Mouse (Mus musculus) monocyte, adult 2 months (primary cell): ENCODE measurements around the gene Xpo4.

Experiments
- DNase-seq, 2 experiments: peaks; one replicate each; pipeline ENCODE4 v3.0.0; 2022; ENCODE audit warnings: low spot score in 2 of 2, low read depth in 1 of 2

Xpo4 gene

DNA sequence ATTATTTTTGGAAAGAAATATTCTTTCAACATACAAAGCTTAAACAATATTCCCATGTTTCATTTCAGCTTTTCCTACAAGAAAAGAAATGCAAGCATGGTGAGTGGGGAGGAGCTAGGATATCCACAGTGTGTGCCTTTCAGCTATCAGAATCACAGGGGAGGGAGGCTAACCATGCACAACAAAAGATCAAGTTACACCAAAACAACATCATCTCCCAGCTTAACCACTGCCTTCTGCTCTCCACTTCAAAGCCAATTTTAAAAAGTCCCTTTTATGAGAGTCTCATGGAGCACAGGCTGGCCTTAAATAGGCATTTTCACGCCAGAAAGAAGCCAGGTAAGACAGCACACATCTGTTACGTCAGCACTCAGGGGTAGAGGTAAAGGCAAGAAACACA lies 54.2 kb downstream of the Xpo4 start:
- DNase-seq = no peak

DNA sequence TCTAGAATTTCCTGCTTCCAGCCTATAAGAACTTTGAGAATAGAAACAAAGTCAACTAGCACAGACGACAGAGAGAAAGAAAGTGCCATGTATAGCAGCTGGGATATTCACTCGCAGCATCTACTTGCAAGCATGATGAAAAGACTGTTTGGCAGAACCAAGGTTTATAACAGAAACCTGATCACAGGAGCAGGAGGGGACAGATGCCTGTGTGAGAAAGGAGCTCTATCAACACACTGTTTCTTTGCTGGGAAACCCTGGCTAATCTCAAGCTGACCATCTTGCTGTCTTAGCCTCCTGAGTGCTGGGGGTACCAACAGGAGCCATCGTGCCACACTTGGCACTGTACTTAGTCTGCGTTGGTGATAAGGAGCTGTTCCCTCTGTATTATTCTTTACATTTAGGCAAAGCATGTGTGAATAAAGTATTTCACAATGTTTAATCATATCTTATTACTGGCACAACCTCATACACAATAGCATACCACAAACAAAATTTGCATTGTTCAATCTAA lies 55.4 kb downstream of the Xpo4 start:
- no peak for DNase-seq

DNA sequence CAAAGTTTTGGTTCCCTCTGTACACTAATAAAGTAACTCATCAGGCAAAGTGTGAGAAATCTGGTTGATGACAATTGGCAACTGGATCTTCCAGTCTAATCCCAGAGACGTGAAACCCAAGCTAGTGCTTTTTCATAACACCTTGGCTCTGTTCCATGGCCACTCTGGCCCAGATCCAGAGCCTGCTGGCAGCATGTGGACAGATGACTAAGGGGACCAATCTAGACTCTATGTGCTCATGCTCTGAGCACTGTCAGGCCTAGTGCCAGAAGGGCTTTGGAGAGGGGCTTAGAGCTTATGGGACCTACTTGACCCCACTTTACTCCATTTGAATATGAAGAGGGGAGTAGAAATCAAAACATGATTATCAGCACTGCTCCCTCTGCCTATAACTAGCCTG lies 57.7 kb downstream of the Xpo4 start:
- DNase-seq = no peak

- DNase-seq = no peak
Observed at GRCm38 (mm10) chr14:57606663-57607365, 58.4 kb downstream of the Xpo4 start.

- no peak for DNase-seq
Observed at GRCm38 (mm10) chr14:57593279-57593678, 72.0 kb downstream of the Xpo4 start.

GRCm38 (mm10) chr14:57591830-57592229 lies 73.4 kb downstream of the Xpo4 start:
- DNase-seq = no peak

DNA sequence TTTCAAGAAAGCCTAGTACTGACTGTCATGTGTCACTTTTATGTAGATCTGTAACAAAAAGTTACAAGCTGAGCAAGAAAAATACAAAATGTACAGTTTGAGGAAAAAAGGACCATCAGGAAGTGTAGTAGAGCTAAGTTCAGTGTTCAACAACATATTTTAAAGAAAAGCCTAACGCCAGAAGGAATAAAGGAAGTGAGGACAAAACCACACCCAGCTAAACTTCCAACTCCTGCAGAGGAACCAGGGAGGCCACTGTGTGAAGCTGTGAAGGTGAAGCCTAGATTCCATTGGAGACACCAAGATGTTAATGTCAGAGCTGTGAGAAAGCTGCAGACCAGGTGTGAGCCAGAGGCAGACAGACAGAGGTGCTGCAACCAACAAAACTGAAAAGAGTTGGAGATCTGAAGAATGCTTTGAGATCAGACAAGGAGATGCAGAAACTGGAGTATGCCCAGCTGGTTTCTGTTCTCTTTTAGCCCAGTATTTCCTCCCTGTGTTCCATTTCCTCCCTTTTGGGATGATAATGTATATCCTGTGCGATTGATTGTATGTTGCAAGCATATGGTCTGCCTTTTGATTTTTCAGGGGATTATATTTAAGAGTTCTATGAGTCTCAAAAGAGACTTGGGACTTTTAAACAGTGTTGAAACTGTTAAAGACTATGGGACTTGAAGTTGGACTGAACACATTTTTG lies 88.7 kb downstream of the Xpo4 start:
- DNase-seq = no peak

GRCm38 (mm10) chr14:57574792-57575587 lies 90.2 kb downstream of the Xpo4 start:
- DNase-seq = no peak

DNA sequence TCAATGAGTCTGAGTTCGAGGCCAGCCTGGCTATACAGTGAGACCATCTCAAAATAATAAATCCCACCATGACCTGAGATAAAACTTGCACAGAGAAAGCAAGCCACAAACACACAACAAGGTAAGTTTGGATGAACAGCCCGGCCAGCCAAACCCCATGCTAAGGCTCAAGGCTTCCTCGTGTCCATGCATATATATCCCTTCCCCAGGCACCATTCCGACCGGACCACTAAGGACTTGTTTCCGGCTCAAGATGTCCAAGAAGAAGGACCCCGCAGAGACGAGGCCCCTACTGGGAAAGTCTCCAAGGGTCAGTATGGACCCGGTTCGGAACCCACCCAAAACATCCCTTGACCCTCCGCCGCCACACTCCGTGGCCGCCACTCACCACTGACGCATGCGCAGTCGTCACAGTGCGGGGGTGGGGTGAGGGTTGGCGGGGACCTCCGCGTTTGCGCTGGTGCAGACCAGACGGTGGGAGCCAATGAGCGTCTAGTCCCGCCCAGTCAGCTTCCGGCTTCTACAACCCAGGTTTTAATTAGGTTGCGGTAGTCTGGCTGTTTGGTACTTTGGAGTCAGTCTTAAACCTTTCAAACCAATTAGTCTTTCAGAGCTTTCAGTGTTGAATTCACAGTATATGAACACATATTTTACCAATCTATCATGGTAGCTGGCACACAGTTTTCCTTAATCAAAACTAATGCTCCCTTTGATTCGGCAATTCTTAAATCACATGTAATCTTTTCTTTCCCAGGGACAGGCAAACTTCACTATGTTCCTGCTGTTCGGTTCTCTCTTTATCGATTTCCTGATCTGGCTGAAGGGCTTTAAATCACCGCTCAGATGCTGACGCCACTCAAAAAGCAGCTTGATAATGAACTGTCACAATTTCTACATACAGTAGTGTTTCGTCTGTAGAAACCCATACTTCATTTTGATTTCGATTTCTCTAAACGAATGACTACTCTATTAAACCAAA lies 93.8 kb downstream of the Xpo4 start, which contains the start of gene Eef1akmt1:
Gene Eef1akmt1, minus strand, starts transcription at position 458 of the 979 bp plus-strand sequence.
- DNase-seq = peak; percentile 82 to 87

GRCm38 (mm10) chr14:57565626-57566025 lies 99.6 kb downstream of the Xpo4 start:
- DNase-seq = no peak

GRCm38 (mm10) chr14:57556922-57557321 lies 108.3 kb downstream of the Xpo4 start:
- DNase-seq = no peak

- no peak for DNase-seq
Observed at GRCm38 (mm10) chr14:57555471-57556070, 109.7 kb downstream of the Xpo4 start.

DNA sequence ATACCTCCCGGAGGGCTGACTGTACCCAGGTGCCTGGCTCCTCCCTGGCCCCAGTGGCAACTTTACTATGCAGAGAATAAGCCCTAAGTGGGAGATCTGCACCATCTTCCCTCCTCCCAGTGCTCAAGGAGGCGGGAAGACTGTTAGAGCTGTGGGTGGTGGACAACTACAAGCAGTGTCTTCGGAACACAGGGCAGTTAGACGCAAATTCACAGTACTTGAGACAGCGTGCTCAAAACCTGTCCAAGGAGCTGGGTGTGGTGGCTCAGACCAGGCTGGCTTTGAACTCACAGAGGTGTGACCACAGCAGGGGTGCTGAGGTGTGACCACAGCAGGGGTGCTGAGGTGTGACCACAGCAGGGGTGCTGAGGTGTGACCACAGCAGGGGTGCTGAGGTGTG lies 110.8 kb downstream of the Xpo4 start:
- no peak for DNase-seq

- no peak for DNase-seq
Observed at GRCm38 (mm10) chr14:57552945-57553344, 112.3 kb downstream of the Xpo4 start.

DNA sequence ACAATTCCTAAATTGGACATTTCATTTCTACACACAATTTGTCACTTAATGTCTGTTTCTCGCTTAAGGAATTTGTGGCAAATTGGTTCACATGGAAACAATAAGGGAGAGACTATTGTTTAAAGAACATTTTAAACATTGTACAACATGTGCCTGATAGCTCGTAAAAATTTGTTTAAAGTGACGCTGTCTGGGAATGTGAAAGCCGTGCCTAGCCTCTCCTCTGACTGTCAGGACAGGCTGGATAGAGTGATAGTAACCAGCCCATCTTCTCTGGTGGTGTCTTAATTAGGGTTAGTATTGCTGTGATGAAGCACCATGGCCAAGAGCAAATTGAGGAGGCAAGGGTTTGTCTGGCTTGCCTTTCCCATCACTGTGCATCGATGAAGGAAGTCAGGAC lies 118.2 kb downstream of the Xpo4 start:
- DNase-seq = no peak

GRCm38 (mm10) chr14:57546557-57547021 lies 118.6 kb downstream of the Xpo4 start:
- no peak for DNase-seq

GRCm38 (mm10) chr14:57546131-57546530 lies 119.1 kb downstream of the Xpo4 start:
- DNase-seq = no peak

- no peak for DNase-seq
Observed at GRCm38 (mm10) chr14:57545526-57545925, 119.7 kb downstream of the Xpo4 start.

GRCm38 (mm10) chr14:57543420-57544039 lies 121.7 kb downstream of the Xpo4 start:
- DNase-seq = no peak
